Mouse (Mus musculus) embryonic facial prominence, embryonic 15.5 days (tissue): ENCODE results near the gene Ep400. TPM values are rescaled to one million over a fixed set of nuclear protein-coding genes. Genes with fewer than 3 reads are reported as not detected.
A peak's percentile ranks its signal among the peaks of the same experiment; 100 is the strongest.

ENCODE experiments used
- ATAC-seq: fragments of 200-750 bp; cut with Nextera tagmentation; 2 replicates; pipeline ENCODE4 v1.8.0; 2017; ENCODE audit warnings: low read depth, moderate TSS enrichment; ENCODE audit not compliant: insufficient number of reproducible peaks, low FRiP score, low TSS enrichment
- H3K27ac ChIP-seq: fragments of 300-500 bp; sonication (generic); replicated peaks from 2 replicates; pipeline ENCODE4 v1.5.1; 2015; ENCODE audit warnings: mild to moderate bottlenecking, inconsistent platforms
- H3K27me3 ChIP-seq: fragments of 300-500 bp; sonication (generic); 2 replicates; pipeline ENCODE4 v1.6.1; 2015; ENCODE audit warnings: inconsistent platforms
- H3K36me3 ChIP-seq: fragments of 300-500 bp; sonication (generic); 2 replicates; pipeline ENCODE4 v1.6.1; 2015; ENCODE audit warnings: mild to moderate bottlenecking, inconsistent platforms
- H3K4me1 ChIP-seq: fragments of 300-500 bp; sonication (generic); 2 replicates; pipeline ENCODE4 v1.6.1; 2015; ENCODE audit warnings: inconsistent platforms
- H3K4me2 ChIP-seq: fragments of 300-500 bp; sonication (generic); replicated peaks from 2 replicates; pipeline ENCODE4 v1.6.1; 2015; ENCODE audit warnings: mild to moderate bottlenecking, inconsistent platforms
- H3K4me3 ChIP-seq: fragments of 300-500 bp; sonication (generic); replicated peaks from 2 replicates; pipeline ENCODE4 v1.5.1; 2015; ENCODE audit warnings: mild to moderate bottlenecking, inconsistent platforms
- H3K9ac ChIP-seq: fragments of 300-500 bp; sonication (generic); 2 replicates; pipeline ENCODE4 v1.6.1; 2015; ENCODE audit warnings: inconsistent platforms
- H3K9me3 ChIP-seq: fragments of 300-500 bp; sonication (generic); replicated peaks from 2 replicates; pipeline ENCODE4 v1.6.1; 2016; ENCODE audit warnings: inconsistent platforms
- WGBS: fragments of 180-500 bp; shearing (Covaris S2); methylation state at CpG from one replicate; pipeline ENCODE4 v1.1.7; 2015; 5-methylcytosine and 5-hydroxymethylcytosine counted together
- polyA plus RNA-seq: library from polyadenylated mRNA; unstranded; fragments of >200 nt; fragmentation: Nextera tagmentation; extraction: Ambion mirVana; gene quantifications from 2 replicates; pipeline ENCODE4 v1.2.1, GENCODE M21; 2015

Ep400 gene
- polyA plus RNA-seq, 1 experiment from 2014 or later = 51.6 TPM

GRCm38 (mm10) chr5:110801036-110801624 lies 30.6 kb upstream of the Ep400 start:
- no peak for ATAC-seq
- WGBS = 65% methylated on average over 3 of the region's 3 CpGs
- Histone ChIP-seq H3K4me3 (no peak overlapping the region), H3K9ac (no peak overlapping the region), H3K4me1 (peaks cover 40% of the 10 kb centered on the region), H3K9me3 (no peaks in the 10 kb centered on the region), H3K27me3 (no peaks in the 10 kb centered on the region), H3K27ac (peak overlapping the region; percentile 65), H3K36me3 (peaks cover 82% of the 10 kb centered on the region), H3K4me2 (no peak overlapping the region)

DNA sequence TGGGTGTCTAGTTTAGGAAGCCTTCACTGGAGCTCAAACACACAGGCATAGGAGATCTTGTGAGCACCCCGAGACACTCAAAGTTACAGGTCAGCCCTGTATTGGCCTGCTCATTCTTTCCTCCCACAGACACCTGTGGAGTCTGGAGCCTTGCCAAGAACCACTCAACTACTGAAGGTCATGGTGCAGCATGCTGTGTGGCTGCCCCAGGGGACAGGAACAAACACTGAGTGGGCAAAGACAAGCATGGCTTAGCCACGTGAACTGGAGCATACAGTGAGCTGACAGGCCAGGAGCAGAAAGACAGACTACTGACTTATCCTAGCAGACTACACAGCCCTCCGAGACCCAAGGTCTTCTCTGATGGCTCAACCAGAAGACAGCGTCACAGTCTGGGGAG lies 27.2 kb upstream of the Ep400 start:
- 66% methylated on average over 4 of the region's 4 CpGs for WGBS
- H3K4me3 ChIP-seq = no peak overlapping the region

GRCm38 (mm10) chr5:110794363-110794762 lies 23.8 kb upstream of the Ep400 start:
- H3K4me2 ChIP-seq = no peak overlapping the region
- peaks cover 99% of the 10 kb centered on the region for H3K36me3 ChIP-seq
- H3K4me3 ChIP-seq = no peak overlapping the region
- no peaks in the 10 kb centered on the region for H3K9me3 ChIP-seq
- 88% methylated on average over 7 of the region's 7 CpGs for WGBS
- no peaks in the 10 kb centered on the region for H3K27me3 ChIP-seq
- no peak overlapping the region for H3K9ac ChIP-seq
- no peak overlapping the region for H3K27ac ChIP-seq
- no peaks in the 10 kb centered on the region for H3K4me1 ChIP-seq
- ATAC-seq = no peak

More for the DNA sequence above, 27.2 kb upstream of the Ep400 start:
- peaks cover 23% of the 10 kb centered on the region for H3K4me1 ChIP-seq
- no peak overlapping the region for H3K4me2 ChIP-seq
- no peaks in the 10 kb centered on the region for H3K9me3 ChIP-seq
- H3K27me3 ChIP-seq = no peaks in the 10 kb centered on the region
- H3K9ac ChIP-seq = no peak overlapping the region
- H3K27ac ChIP-seq = no peak overlapping the region
- ATAC-seq = no peak
- H3K36me3 ChIP-seq = peaks cover 96% of the 10 kb centered on the region

GRCm38 (mm10) chr5:110788684-110789083 lies 18.2 kb upstream of the Ep400 start:
- Histone ChIP-seq H3K36me3 (peaks cover 84% of the 10 kb centered on the region), H3K4me2 (no peak overlapping the region), H3K9ac (no peak overlapping the region), H3K4me3 (no peak overlapping the region), H3K27ac (no peak overlapping the region), H3K9me3 (no peaks in the 10 kb centered on the region), H3K4me1 (no peaks in the 10 kb centered on the region), H3K27me3 (no peaks in the 10 kb centered on the region)
- ATAC-seq = peak; percentile 61
- 58% methylated on average over 5 of the region's 5 CpGs for WGBS

DNA sequence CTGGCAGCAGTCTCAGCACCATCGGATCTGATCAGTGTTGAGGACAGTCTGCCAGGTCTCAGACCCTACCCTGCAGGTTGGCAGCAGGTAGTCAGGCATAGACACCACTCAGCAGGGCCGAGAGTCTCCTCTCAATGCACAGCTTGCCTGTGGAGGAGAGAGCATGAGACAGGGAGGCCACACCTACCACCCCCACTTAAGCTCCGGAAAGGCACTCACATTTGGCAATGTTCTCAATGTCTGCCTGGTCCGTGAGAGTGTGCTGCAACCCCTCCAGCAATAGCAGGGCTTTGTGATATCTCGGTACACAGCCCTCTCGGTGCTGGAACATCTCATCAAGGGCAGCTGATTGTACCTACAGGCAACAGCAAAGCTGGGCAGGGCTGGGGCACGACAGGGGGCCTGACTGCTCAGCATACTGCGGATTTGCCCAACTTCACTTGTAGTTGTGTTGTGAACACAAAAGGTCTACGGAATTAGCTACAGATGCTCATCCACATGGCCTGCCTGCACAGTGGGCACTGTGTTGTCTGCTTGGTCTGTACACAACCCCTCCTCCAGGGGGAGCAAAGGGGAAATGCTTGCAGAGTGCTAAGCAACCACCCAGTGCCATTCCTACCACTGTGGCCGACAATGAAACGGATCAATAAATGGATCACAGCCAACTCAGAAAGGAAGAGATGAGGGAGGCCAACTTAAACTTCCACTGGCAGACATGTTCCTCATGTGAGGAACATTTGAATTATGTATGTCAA lies 15.7 kb upstream of the Ep400 start:
- Histone ChIP-seq H3K27ac (no peak overlapping the region), H3K36me3 (peaks cover 59% of the 10 kb centered on the region), H3K27me3 (no peaks in the 10 kb centered on the region), H3K4me2 (no peak overlapping the region), H3K9ac (no peak overlapping the region; the same call in 1 of the 2 replicates), H3K4me3 (no peak overlapping the region), H3K9me3 (no peaks in the 10 kb centered on the region), H3K4me1 (peaks cover 2% of the 10 kb centered on the region; the same call in 1 of the 2 replicates)
- 77% methylated on average over 11 of the region's 11 CpGs for WGBS
- ATAC-seq = no peak

DNA sequence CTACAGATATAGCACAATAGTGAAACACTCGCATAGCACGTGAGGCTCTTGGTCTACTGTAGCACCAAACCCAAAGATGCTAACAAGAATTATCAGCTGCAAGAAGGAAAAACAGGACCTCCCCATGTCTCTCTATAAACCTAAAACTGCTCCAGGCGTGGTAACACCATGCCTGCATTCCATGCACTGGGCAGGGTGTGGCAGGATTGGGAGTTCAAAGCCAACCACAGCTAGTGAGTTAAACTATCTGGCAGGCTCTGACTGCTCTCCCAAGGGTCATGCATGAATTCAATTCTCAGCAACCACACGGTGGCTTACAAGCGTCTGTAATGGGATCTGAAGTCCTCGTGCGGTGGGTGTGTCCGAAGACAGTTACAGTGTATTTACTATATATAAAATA lies 12.6 kb upstream of the Ep400 start:
- WGBS = 45% methylated on average over 8 of the region's 8 CpGs
- H3K27me3 ChIP-seq = no peaks in the 10 kb centered on the region
- no peaks in the 10 kb centered on the region for H3K9me3 ChIP-seq
- no peak overlapping the region for H3K4me2 ChIP-seq
- no peak overlapping the region for H3K9ac ChIP-seq
- H3K4me3 ChIP-seq = no peak overlapping the region
- no peak for ATAC-seq
- peaks cover 14% of the 10 kb centered on the region for H3K4me1 ChIP-seq
- H3K36me3 ChIP-seq = peaks cover 32% of the 10 kb centered on the region
- H3K27ac ChIP-seq = no peak overlapping the region

- no peak overlapping the region for H3K9ac ChIP-seq
- H3K4me3 ChIP-seq = no peak overlapping the region
- ATAC-seq = no peak
- H3K4me2 ChIP-seq = no peak overlapping the region
- H3K27ac ChIP-seq = 0 out of 2 replicates have a peak overlapping the region, but pooled peaks have one; percentile 68
- H3K27me3 ChIP-seq = no peaks in the 10 kb centered on the region
- WGBS = 75% methylated on average over 7 of the region's 7 CpGs
- H3K36me3 ChIP-seq = peaks cover 28% of the 10 kb centered on the region
- H3K9me3 ChIP-seq = no peaks in the 10 kb centered on the region
- H3K4me1 ChIP-seq = peaks cover 14% of the 10 kb centered on the region
These were observed 11.2 kb upstream of the Ep400 start for GRCm38 (mm10) chr5:110781529-110782238.

DNA sequence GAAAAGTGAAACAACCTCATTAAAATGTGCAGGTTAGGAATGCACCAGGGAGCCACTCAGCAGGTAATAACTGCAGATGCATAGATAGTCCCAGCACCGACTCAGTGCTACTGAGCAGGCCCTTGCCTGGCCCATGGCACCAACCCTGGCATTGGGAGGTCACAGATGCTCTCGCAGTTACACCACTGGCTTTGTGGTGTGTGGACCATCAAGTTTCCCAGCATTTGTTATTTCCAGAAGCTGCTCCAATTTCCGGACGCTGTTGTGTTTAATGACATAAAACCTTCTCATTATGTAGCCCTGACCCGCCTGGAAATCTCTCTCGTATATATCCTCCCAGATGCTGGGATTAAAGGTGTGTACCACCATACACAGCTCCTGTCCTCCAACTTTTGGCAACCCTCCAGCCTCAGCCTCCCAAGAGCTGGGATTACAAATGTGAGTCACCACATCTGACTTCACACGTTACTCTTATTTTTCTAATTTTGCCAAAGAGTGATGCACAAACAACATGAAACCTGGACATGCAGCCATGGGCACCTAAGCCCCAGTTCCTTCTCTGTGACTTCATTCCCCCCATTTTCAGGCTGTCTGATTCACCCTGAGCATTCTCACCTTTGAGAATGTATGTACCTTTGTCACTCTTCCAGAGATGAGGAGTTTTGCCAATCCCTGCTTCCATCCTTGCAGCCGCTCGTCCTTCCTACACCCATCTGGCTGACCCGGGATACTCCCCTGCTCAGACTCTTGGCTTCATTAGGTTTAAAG lies 10.4 kb upstream of the Ep400 start:
- peak; percentile 49; the same call in 1 of the 2 replicates for ATAC-seq

GRCm38 (mm10) chr5:110779998-110780760 lies 9.7 kb upstream of the Ep400 start, which contains the start of gene Pus1:
TSS of gene Pus1 (minus strand) at chr5:110780659.
- peak within 1 kb of the TSS; percentile 81 for H3K4me2 ChIP-seq
- no peaks in the 10 kb centered on the region for H3K27me3 ChIP-seq
- peak within 1 kb of the TSS; percentile 65 for H3K9ac ChIP-seq
- H3K4me1 ChIP-seq = peaks cover 14% of the 10 kb centered on the region
- H3K36me3 ChIP-seq = peaks cover 30% of the 10 kb centered on the region
- peak within 1 kb of the TSS; percentile 68 for H3K27ac ChIP-seq
- H3K9me3 ChIP-seq = no peaks in the 10 kb centered on the region
- WGBS = under 1% methylated on average over 57 of the region's 57 CpGs
- peak; percentile 83 for ATAC-seq
- peak within 1 kb of the TSS; percentile 66 for H3K4me3 ChIP-seq

More for the DNA sequence above, 10.4 kb upstream of the Ep400 start:
- peak overlapping the region; percentile 81 for H3K4me2 ChIP-seq
- 53% methylated on average over 10 of the region's 10 CpGs for WGBS
- H3K9ac ChIP-seq = peak overlapping the region; percentile 65
- H3K4me3 ChIP-seq = peak overlapping the region; percentile 66
- peak overlapping the region; percentile 68; the same call in 1 of the 2 replicates for H3K27ac ChIP-seq
- H3K27me3 ChIP-seq = no peaks in the 10 kb centered on the region
- peaks cover 14% of the 10 kb centered on the region for H3K4me1 ChIP-seq
- H3K9me3 ChIP-seq = no peaks in the 10 kb centered on the region
- H3K36me3 ChIP-seq = peaks cover 28% of the 10 kb centered on the region

DNA sequence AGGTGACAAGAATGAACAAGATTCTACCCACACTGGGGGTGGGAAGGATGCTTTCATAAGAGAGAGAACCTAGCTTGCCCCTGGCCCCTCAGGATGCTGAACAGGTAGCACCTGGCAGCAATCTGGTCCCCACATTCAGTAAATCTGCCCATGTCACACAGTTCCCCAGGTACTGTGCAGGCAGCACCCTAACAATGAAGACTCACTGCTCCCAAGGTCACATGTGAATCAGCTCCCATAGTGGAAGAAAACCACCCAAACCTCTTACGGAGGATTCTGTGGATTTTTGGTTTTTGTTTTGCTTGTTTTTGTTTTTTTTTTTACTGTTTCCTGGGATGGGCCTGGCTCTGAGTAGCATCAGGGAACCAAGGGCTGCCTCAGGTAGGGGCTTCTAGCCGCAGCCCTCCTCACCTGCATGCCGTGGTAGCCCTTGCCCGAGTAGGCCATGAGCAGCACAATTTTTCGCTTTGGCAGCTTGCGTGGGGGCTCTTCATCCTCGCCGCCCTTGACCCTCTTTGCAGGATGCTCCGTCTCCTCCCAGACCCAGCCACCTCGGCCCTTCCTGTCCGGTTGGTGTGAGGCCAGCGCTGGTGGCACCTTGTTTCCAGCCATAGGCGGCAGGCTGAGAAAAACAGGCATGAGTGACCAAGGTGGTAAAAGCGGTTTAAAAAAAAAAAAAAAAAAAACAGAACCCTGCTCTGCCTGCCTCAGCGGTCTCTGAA lies 8.9 kb upstream of the Ep400 start:
- 16% methylated on average over 15 of the region's 15 CpGs for WGBS
- Histone ChIP-seq H3K4me1 (peaks cover 14% of the 10 kb centered on the region), H3K4me2 (peak overlapping the region; percentile 81), H3K9me3 (no peaks in the 10 kb centered on the region), H3K4me3 (peak overlapping the region; percentile 66), H3K27ac (no peak overlapping the region), H3K9ac (peak overlapping the region; percentile 65), H3K27me3 (no peaks in the 10 kb centered on the region), H3K36me3 (peaks cover 37% of the 10 kb centered on the region)
- no peak for ATAC-seq
